Mouse (Mus musculus): ENCODE results near the gene Lrrc29. TPM values are rescaled to one million over a fixed set of nuclear protein-coding genes. Genes with fewer than 3 reads are reported as not detected.

The Lrrc29 gene
- polyA plus RNA-seq, 1 experiment, result 2.4 TPM

GRCm38 (mm10) chr8:105283074-105283473, 43.0 kb downstream of the Lrrc29 start:
- TF ChIP-seq CTCF (IDR thresholded peaks at IDR 0.05; ENCODE audit: borderline replicate concordance, extremely low read depth, insufficient read depth, insufficient read length) (peak; percentile 59), POLR2A (IDR thresholded peaks at IDR 0.05; ENCODE audit: borderline replicate concordance, extremely low read depth, insufficient read depth, insufficient read length, poor library complexity, severe bottlenecking) (no peak)
- no peak for DNase-seq (ENCODE audit: low read depth)

DNA sequence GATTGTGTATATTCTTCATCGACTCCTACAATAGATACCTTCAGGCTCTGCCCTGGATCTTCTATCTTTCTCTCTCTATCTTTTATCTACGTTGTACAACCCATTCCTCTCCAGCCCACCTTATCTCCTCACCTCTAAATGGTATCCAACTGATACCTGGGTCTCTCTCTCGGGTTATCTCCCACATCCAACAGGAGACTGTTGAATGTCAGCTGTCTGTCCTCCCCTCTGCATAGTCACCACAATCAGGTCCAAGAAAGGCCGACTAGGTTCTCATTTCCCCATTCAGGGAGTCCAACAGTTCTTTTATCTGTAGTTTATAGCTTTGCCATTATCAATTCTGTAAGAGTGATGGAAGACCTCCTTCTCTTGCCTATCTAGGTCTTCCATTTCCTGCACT, 43.8 kb downstream of the Lrrc29 start:
- DNase-seq (ENCODE audit: low read depth), result no peak
- TF ChIP-seq CTCF (IDR thresholded peaks at IDR 0.05; ENCODE audit: borderline replicate concordance, extremely low read depth, insufficient read depth, insufficient read length) (no peak), POLR2A (IDR thresholded peaks at IDR 0.05; ENCODE audit: borderline replicate concordance, extremely low read depth, insufficient read depth, insufficient read length, poor library complexity, severe bottlenecking) (no peak)

- TF ChIP-seq CTCF (IDR thresholded peaks at IDR 0.05; ENCODE audit: borderline replicate concordance, extremely low read depth, insufficient read depth, insufficient read length) (no peak), POLR2A (IDR thresholded peaks at IDR 0.05; ENCODE audit: borderline replicate concordance, extremely low read depth, insufficient read depth, insufficient read length, poor library complexity, severe bottlenecking) (no peak)
- no peak for DNase-seq (ENCODE audit: low read depth)
These were observed 44.3 kb downstream of the Lrrc29 start for GRCm38 (mm10) chr8:105281821-105282220.

GRCm38 (mm10) chr8:105280567-105280966, 45.5 kb downstream of the Lrrc29 start:
- TF ChIP-seq POLR2A (IDR thresholded peaks at IDR 0.05; ENCODE audit: borderline replicate concordance, extremely low read depth, insufficient read depth, insufficient read length, poor library complexity, severe bottlenecking) (no peak), CTCF (IDR thresholded peaks at IDR 0.05; ENCODE audit: borderline replicate concordance, extremely low read depth, insufficient read depth, insufficient read length) (no peak)
- no peak for DNase-seq (ENCODE audit: low read depth)

DNA sequence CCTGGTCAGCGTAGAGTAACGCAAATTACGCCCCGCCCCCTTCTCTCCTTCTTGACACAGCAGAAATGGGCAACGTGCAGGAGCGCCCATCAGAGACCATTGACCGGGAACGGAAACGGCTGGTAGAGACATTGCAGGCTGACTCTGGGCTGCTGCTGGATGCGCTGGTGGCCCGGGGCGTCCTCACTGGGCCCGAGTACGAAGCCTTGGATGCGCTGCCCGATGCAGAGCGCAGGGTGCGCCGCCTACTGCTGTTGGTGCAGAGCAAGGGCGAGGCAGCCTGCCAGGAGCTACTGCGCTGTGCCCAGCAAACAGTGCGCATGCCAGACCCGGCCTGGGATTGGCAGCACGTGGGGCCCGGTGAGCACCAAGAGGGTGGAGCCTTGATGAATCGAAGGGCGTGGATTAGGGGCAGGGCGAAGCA, 47.2 kb downstream of the Lrrc29 start:
- TF ChIP-seq POLR2A (IDR thresholded peaks at IDR 0.05; ENCODE audit: borderline replicate concordance, extremely low read depth, insufficient read depth, insufficient read length, poor library complexity, severe bottlenecking), result no peak
- no peak for TF ChIP-seq CTCF (IDR thresholded peaks at IDR 0.05; ENCODE audit: borderline replicate concordance, extremely low read depth, insufficient read depth, insufficient read length)
- peak; percentile 89 for DNase-seq (ENCODE audit: low read depth)

DNA sequence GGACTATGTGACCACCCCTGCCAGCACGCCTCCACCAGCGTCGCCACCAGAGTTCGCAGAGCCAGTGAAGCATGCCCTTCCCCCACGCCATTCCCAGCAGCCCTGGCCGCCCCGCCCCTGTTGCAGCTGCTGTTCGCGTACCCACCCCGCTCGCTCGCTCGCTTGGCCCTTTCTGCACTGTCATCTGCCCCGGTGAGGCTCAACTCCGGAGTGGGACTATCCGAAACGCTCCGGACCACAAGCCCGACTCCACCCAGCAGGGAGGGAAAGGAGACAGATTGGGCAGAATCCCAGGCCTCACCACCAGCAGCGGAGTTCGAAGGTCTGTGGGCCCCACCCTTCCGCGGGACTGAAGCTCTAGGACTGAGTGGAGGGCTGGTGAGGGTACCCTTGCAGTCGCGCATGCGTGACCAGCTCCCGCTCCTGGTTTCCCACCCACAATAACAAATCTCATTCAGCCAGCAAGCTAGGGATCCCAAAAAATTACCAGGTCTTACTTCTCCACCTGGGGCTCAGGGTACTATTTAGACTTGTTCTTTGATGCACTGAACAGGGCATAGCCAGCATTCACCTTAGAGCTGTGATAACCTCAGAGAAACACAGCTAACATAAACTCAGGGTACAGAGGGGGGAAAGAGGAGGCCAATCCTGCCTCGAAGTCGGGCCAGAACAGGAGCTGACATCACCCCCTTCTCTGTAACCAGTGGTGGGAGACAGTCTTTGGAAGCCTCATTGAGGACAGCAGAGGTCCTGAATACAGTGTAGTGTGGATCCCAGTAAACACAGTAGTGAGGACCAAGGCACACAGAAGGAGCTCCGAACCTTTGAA, 49.6 kb downstream of the Lrrc29 start:
- TF ChIP-seq POLR2A (IDR thresholded peaks at IDR 0.05; ENCODE audit: borderline replicate concordance, extremely low read depth, insufficient read depth, insufficient read length, poor library complexity, severe bottlenecking), result no peak
- no peak for TF ChIP-seq CTCF (IDR thresholded peaks at IDR 0.05; ENCODE audit: borderline replicate concordance, extremely low read depth, insufficient read depth, insufficient read length)
- peak; percentile 73 for DNase-seq (ENCODE audit: low read depth)

- no peak for DNase-seq (ENCODE audit: low read depth)
- no peak for TF ChIP-seq POLR2A (IDR thresholded peaks at IDR 0.05; ENCODE audit: borderline replicate concordance, extremely low read depth, insufficient read depth, insufficient read length, poor library complexity, severe bottlenecking)
- TF ChIP-seq CTCF (IDR thresholded peaks at IDR 0.05; ENCODE audit: borderline replicate concordance, extremely low read depth, insufficient read depth, insufficient read length), result no peak
These were observed 50.2 kb downstream of the Lrrc29 start, which contains the start of gene Nol3 for GRCm38 (mm10) chr8:105275840-105276239. Gene Nol3 (plus strand): TSS chr8:105276140.

DNA sequence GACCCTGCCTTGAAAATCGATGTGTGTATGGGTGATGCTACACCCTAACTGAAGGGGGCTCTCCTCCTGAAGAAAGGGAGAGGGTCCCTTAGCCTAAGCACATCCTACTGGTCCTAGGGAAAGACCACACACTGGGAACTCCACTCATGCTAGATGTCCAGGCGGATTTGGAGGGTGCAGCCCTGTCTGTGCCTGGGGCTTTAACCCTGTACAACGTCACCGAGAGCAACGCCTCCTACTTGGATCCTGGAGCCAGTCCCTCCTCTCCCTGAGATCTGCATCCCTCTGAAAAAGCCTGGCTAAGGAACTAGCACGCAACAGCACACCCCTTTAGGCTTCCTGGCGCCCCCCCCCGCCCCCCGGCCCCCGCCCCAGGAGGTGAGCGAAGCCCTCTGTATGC, 50.7 kb downstream of the Lrrc29 start:
- TF ChIP-seq CTCF (IDR thresholded peaks at IDR 0.05; ENCODE audit: borderline replicate concordance, extremely low read depth, insufficient read depth, insufficient read length) (no peak), POLR2A (IDR thresholded peaks at IDR 0.05; ENCODE audit: borderline replicate concordance, extremely low read depth, insufficient read depth, insufficient read length, poor library complexity, severe bottlenecking) (no peak)
- DNase-seq (ENCODE audit: low read depth), result no peak

DNA sequence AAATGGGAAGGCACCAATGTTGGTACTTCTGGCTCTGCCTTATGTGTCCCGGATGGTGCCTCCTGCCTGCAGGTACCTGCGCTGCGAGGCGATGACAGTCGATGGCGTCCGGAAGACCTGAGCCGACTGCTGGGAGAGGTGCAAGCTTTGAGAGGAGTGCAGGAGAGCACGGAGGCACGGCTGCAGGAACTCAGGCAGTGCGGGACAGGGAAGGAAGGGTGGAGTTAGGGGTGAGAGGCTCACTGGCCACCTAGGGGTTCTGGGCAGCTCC, 55.2 kb downstream of the Lrrc29 start:
- no peak for DNase-seq (ENCODE audit: low read depth)
- no peak for TF ChIP-seq CTCF (IDR thresholded peaks at IDR 0.05; ENCODE audit: borderline replicate concordance, extremely low read depth, insufficient read depth, insufficient read length)
- TF ChIP-seq POLR2A (IDR thresholded peaks at IDR 0.05; ENCODE audit: borderline replicate concordance, extremely low read depth, insufficient read depth, insufficient read length, poor library complexity, severe bottlenecking), result no peak

DNA sequence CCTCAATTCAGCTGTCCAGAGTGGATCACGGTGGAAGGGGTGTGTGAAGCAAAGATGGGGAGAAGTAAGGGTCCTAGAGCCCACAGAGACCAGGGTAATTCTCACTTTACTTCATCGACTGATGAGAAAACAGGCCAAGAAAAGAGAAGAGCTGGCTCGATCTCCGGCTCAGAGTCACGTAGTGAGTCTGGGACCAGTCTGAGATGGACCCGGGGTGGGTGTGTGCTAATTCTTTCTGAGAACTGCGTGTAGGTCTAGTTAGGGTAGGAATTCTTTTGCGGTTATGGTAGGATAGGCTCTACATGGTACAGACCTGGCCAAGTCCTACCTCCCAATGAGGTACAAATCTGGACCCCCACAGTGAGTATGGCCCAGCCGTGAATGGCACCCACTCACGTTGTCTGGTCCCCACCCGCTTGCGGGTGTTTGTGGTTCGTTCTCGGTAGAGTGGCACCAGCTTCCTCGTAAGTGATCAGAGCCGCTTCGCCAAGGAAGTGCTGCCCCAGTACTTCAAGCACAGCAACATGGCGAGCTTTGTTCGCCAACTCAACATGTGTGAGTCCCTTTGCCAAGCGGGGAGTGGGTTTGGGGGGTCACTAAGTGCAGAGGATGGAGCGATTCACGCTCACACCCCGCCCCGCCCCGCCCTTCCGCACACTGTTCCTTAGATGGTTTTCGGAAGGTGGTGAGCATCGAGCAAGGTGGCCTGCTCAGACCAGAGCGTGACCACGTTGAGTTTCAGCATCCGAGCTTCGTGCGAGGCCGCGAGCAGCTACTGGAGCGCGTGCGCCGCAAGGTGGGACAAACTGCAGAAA, 55.8 kb downstream of the Lrrc29 start:
- DNase-seq (ENCODE audit: low read depth), result no peak
- TF ChIP-seq CTCF (IDR thresholded peaks at IDR 0.05; ENCODE audit: borderline replicate concordance, extremely low read depth, insufficient read depth, insufficient read length), result no peak
- TF ChIP-seq POLR2A (IDR thresholded peaks at IDR 0.05; ENCODE audit: borderline replicate concordance, extremely low read depth, insufficient read depth, insufficient read length, poor library complexity, severe bottlenecking), result no peak

DNA sequence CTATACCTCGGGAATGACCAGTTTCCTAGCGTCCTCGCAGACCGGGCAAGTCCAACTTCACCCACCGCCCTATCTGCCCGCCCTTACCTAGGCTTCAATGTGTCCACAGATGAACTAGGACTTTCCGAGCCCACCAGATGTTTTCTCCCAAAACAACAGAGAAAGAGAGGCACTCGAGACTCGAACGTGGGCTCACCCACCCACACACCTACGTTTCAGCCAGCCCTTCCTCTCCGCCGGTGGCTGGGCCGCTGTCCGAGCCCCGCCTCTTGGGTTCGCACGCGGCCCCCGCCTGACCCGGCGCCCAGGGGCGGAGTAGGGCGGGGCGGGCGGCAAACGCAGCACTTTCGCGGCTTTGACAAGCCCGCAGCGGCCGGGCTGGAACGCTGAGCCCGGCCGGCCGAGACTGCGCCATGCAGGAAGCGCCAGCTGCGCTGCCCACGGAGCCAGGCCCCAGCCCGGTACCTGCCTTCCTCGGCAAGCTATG, 56.6 kb downstream of the Lrrc29 start, which contains the start of gene Hsf4:
Gene Hsf4 (plus strand): TSS at position 341 of the 487 bp plus-strand sequence.
- no peak for DNase-seq (ENCODE audit: low read depth)
- TF ChIP-seq CTCF (IDR thresholded peaks at IDR 0.05; ENCODE audit: borderline replicate concordance, extremely low read depth, insufficient read depth, insufficient read length), result no peak
- TF ChIP-seq POLR2A (IDR thresholded peaks at IDR 0.05; ENCODE audit: borderline replicate concordance, extremely low read depth, insufficient read depth, insufficient read length, poor library complexity, severe bottlenecking), result no peak

All from brain, embryonic 14.5 days (tissue).